Mouse (Mus musculus) heart, adult 18-20 months (tissue): ENCODE measurements around the gene Gm42906. TPM values are rescaled to one million over a fixed set of nuclear protein-coding genes. Genes with fewer than 3 reads are reported as not detected.

Experiments
- DNase-seq, 2 experiments: peaks; one replicate each; pipeline ENCODE4 v3.0.0; 2021 to 2022; ENCODE audit warnings: mixed read lengths in 1 of 2
- total RNA-seq, 2 experiments: library from RNA; stranded (reverse); gene quantifications; 2 replicates each; pipeline ENCODE4 v1.2.3; 2021

Gm42906 gene
- total RNA-seq, 2 experiments from 2014 or later, result 1.7 TPM; not detected in 1

DNA sequence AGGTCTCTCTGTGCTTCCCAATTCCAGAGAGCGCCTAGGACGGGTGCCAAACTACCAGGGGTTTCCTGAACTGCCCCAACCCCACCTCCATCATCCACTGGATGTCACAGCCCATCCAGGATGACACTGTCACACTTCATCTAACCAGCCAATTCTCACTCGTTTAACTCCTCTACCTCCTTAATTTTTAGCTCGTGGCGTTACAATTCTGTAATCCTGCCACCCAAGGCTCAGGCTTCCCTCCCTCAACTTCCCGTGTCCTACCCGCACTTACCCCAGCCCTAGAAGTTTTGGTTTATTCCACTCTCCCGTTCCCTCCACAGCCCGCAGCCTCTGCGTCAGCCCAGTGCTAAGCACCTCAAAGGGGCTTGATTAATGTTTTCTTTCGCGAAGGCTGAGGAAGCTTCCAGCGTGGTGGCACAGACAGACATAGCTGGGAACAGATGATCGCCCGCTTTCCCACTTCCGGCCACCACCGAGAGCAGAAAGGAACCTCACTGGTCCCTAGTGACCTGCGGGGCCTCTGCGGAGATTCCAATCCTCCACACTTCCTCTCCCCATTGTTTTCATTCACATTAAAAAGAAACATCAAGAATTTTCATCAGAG lies 319.6 kb downstream of the Gm42906 start:
- DNase-seq, result peak; percentile 42 to 44

GRCm38 (mm10) chr5:151106841-151107240 lies 321.1 kb downstream of the Gm42906 start:
- no peak for DNase-seq

DNA sequence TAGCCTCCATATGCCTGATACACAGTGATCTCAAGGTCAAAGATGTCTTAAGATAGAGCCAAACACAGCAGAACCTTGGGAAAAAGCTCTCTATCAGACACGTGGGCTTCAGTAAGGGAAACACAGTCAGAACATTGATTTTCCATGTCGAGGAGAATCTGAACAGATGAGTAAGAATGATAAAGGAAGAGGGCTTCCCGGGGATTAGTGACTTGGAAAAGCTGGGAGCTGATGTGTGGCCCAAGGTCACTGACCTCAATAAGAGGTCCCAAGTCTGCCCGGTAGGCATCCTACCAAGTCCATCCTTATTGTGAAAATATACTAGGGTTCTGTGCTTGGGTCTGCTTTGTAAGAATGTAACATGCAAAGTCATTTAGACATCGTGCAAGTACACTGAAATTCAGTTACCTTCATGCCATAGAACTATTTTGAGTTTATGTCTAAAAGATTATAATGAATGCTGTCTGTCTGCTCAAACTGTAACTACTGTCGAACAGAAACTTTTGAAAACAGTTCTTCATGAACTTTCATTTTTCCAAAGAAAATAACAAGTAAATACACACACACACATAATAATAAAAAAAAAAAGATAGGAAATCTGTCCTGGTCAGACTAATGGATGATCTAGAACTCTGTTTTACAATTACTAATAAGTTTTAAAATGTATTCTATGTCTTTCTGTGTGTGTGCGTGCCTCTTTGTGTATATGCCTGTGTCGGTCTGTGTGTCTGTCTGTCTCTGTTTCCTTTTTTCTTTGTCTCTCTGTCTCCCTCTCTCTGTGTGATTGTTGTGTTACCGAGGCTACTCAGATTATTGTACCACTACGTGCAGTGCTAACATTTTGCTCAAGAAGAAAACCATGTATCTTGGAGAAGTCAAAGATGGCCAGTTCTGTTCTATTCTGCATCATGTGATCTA lies 322.6 kb downstream of the Gm42906 start:
- no peak for DNase-seq

GRCm38 (mm10) chr5:151104354-151105053 lies 323.5 kb downstream of the Gm42906 start:
- DNase-seq, result no peak

- no peak for DNase-seq
Measured at GRCm38 (mm10) chr5:151103284-151103683, 324.7 kb downstream of the Gm42906 start.

- no peak for DNase-seq
Measured at GRCm38 (mm10) chr5:151102262-151102661, 325.7 kb downstream of the Gm42906 start.

GRCm38 (mm10) chr5:151096012-151096411 lies 332.0 kb downstream of the Gm42906 start:
- no peak for DNase-seq

DNA sequence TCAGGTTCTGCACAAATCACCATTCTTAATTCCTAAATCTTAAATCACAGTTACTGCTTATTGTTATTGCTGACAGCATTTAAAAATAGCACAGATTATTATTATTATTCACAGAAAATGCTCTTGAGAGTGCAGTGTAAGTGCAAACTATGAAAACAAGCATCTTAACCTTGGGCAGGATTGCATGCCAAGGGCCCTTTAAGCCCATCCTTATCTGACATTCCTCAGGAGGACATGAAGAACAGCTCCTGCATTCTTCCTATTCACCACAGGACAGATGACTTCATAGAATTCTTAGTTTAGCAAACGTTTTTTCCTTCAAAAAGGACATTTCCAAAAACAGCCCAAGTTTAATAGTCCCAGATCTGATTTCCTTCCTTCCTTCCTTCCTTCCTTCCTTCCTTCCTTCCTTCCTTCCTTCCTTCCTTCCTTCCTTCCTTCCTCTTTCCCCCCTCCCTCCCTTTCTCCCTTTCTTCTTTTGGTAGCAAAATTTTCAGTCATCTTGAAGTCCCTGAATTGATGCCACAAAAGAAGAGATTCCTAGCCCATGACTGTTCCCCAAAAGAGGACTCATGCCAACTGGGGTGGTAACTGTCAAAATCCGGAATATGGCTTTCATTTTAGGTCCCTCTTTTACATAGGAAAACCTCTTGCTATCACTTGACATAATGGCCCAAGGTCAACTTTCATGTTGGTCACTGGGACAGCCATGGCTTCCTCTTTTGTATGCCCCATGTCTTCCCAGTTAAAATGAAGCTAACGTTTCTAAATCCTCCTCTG lies 334.9 kb downstream of the Gm42906 start:
- DNase-seq, result no peak

GRCm38 (mm10) chr5:151090996-151091395 lies 337.0 kb downstream of the Gm42906 start:
- no peak for DNase-seq

- peak in 1 of 2 experiments; percentile 38 for DNase-seq
Measured at GRCm38 (mm10) chr5:151089201-151089600, 338.8 kb downstream of the Gm42906 start.

GRCm38 (mm10) chr5:151086425-151087202 lies 341.3 kb downstream of the Gm42906 start:
- peak; percentile 42 to 50 for DNase-seq

GRCm38 (mm10) chr5:151085749-151086148 lies 342.2 kb downstream of the Gm42906 start:
- DNase-seq, result no peak

DNA sequence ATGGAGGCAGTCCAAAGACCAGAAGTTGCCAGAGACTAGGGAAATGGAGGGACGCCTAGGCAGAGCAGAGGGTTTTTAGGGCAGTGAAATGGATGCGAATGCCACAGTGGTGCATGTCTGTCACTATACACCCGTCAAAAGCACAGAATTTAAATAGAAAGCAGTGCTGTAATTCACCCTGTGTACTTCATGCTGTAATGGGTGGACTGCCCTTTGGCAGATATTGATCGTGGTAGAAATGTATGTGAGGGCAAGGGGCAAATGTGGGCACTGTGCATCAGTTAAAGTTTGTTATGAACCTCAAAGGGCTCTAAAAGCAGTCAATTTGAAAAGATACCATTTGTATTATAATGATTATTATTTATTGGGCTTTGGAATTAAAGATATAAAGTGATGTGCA lies 347.7 kb downstream of the Gm42906 start:
- no peak for DNase-seq

GRCm38 (mm10) chr5:151077953-151078352 lies 350.0 kb downstream of the Gm42906 start:
- no peak for DNase-seq

DNA sequence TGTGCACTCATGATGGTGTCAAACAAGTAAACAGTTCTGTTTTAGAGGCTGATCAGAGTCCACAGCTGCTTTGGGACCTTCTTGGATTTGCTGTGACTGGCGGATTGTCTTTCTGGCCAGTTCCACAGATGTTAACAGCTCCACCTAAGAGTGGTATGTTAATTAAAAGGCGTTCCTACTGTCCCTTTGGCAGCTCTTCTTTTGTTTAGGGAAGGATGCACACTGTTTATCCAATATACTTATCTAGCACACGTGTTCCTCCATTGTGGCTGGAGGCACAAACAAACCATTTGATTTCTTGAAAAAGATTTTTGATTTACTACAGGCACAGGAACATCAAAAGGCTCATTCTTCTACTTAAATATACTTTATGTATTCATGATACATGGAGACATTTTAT lies 351.0 kb downstream of the Gm42906 start:
- no peak for DNase-seq

DNA sequence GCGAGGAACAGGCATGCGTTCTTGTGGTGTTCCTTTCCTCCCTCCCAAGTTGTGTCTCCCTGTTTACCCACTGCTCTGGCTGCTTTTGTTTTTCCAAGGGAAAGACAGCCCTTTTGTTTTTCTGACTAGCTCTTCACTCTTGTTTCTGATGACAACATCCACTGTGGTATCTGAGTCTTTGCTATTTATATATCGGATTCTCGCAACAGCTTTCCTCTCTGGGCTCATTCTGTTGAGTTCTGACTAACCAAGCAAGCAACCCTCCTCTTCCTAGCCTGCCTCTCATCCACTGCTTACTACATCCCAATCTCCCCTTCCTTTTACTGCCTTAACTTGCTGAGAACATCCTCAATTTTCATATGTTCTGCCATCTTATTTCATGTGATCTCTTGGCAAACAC lies 353.7 kb downstream of the Gm42906 start:
- no peak for DNase-seq

- no peak for DNase-seq
Measured at GRCm38 (mm10) chr5:151071430-151071829, 356.5 kb downstream of the Gm42906 start.

DNA sequence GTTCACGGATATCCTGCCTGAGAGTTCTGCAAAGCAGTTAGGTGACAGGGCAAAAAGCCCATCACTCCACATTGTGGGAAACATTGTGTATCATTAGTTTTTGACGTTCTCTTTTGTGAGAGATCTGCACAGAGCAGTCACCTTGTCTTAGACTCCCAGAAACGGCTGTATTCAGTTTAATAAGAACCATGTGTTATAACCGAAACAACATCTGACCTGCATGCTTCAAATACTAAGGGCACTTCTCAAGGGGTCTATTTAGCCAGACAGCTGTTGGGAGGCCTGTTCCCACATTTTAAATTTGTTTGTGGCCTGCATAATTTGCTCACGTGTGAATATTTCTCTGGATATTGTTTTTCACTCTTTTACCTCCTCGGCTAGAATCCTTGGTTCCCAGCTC lies 357.1 kb downstream of the Gm42906 start:
- DNase-seq, result no peak

DNA sequence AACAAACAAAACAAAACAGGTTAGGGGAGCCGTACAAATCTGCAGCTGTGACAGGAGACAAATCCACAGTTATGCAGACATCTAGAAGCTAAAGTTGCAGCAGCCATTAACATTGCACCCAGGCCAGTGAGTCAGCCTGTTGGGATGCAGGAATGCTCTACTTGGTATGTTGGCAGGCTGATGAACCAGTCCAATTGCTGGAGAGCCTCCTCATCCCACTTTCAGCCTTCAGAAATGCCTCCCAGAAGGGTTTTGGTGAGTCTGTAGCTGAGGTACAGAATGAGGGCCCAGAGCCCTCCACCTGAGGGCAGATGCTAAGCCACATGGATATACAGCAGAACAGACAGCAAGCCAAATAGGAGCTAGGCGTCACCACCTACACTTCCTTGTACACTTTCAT lies 358.4 kb downstream of the Gm42906 start:
- DNase-seq, result no peak

DNA sequence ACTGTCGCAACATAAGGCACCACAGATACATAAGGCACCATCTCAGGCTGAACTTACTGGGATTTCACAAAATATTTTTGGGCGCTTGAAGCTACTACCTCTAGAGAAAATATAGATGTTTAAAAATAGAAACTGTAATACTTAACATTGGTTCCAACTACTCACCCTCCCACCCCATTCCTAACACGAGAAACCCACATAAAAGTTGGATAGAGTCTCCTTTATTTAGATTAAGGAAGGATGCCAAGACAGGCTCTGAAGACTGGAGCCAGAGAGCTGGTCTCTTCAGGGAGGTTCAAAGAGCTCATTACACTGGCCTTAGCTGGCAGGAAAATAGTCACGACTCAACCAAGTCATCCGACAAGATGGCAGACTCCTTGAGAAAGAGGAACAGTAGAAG lies 361.9 kb downstream of the Gm42906 start:
- DNase-seq, result no peak

DNA sequence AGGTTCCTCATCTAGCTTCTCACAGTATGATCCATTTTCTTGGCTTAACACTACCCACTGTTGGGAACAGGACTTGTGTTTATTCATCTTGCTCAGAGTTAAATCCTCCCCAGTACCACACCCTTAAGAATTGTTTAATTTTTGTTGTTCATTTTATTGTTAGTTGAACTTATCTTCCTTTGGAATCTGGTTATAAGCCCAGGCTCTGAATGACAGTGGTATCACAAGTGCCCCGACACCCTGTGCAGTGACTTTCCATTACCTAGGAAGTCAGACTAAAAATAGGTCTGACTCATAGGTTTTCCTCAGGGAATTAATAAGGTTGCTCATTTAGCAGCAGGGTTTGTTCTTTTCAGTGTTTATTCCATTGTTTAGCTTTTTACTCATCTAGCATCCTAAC lies 362.7 kb downstream of the Gm42906 start:
- DNase-seq, result peak; percentile 57 to 60
